Mouse (Mus musculus): ENCODE data around the gene Cbarp. TPM values are rescaled to one million over a fixed set of nuclear protein-coding genes. Genes with fewer than 3 reads are reported as not detected.
A peak's percentile ranks its signal among the peaks of the same experiment; 100 is the strongest.

Gene Cbarp
- total and polyA plus RNA-seq, 2 experiments from 2014 or later: 1.1 to 5.9 TPM

DNA sequence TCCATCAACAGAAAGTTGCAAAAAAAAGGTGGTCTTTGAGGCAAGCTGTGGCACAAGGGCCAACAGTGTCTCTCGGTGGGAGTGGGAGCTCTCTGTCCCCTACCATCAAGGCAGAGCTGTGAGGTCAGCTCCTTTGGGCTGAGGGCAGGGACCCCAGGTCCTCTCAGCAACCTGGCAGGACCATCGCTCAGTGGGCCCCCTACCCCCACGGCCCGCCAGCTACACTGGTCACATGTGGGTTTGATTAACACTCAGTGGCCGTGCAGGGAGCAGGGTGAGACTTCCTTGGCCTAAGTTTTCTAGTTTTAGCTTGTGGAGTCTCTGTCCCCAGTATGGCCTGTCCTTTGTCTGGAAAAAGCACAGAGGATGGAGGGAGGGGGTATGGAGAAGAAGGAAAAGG lies 40.2 kb upstream of the Cbarp start:
- Histone ChIP-seq H3K4me2 (ENCODE audit: low read depth, low read length) (no peak overlapping the region), H3K9ac (replicated peaks; ENCODE audit: low read depth, low read length) (no peak overlapping the region), H3K4me3 (ENCODE audit: low read depth, low read length) (no peak overlapping the region), H3K27me3 (ENCODE audit: control insufficient read depth, insufficient read depth, low read length) (0 out of 2 replicates have a peak, but pooled peaks cover 7% of the 10 kb centered on the region), H3K4me1 (ENCODE audit: control insufficient read depth, insufficient read depth) (no peaks in the 10 kb centered on the region), H3K9me3 (replicated peaks; ENCODE audit: control insufficient read depth, low read length) (no peaks in the 10 kb centered on the region), H3K27ac (ENCODE audit: low read depth) (no peak overlapping the region), H3K36me3 (replicated peaks; ENCODE audit: control insufficient read depth, insufficient read depth, low read length) (no peaks in the 10 kb centered on the region)
- TF ChIP-seq EP300 (IDR thresholded peaks at IDR 0.05; ENCODE audit: low read depth) (no peak), CTCF (IDR thresholded peaks at IDR 0.05; ENCODE audit: low read depth) (no peak)
- DNase-seq (ENCODE audit: low spot score) (no peak), ATAC-seq (ENCODE audit: insufficient read depth, low read depth) (no peak)
- WGBS: 75% methylated on average over 5 of the region's 5 CpGs

DNA sequence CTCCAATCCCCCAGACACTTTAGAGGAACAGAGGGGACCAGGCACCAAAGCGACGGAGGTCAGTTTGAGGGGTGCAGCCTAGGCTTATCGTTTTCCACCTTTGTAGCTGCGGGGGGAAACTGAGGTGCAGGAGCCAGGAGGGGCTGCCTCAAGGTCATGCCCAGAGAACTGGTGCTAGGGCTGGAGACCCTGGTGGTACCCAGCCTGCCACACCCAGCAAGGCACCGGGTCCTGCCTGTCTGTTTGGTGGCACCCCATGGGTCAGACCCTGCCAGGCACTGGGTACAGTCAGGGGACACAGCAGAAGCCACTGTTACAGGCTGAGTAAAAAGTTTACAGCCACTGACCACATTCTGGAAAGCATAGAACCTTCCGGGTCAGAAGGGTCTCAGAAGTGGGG lies 39.7 kb upstream of the Cbarp start:
- Histone ChIP-seq H3K9me3 (replicated peaks; ENCODE audit: control insufficient read depth, low read length) (no peaks in the 10 kb centered on the region), H3K27ac (ENCODE audit: low read depth) (no peak overlapping the region), H3K36me3 (replicated peaks; ENCODE audit: control insufficient read depth, insufficient read depth, low read length) (no peaks in the 10 kb centered on the region), H3K4me3 (ENCODE audit: low read depth, low read length) (no peak overlapping the region), H3K27me3 (ENCODE audit: control insufficient read depth, insufficient read depth, low read length) (0 out of 2 replicates have a peak, but pooled peaks cover 7% of the 10 kb centered on the region), H3K4me1 (ENCODE audit: control insufficient read depth, insufficient read depth) (no peaks in the 10 kb centered on the region), H3K4me2 (ENCODE audit: low read depth, low read length) (peak overlapping the region; percentile 77; the same call in 1 of the 2 replicates), H3K9ac (replicated peaks; ENCODE audit: low read depth, low read length) (no peak overlapping the region)
- ATAC-seq (ENCODE audit: insufficient read depth, low read depth): no peak
- TF ChIP-seq EP300 (IDR thresholded peaks at IDR 0.05; ENCODE audit: low read depth) (no peak), CTCF (IDR thresholded peaks at IDR 0.05; ENCODE audit: low read depth) (no peak)
- WGBS: 56% methylated on average over 6 of the region's 6 CpGs
- DNase-seq (ENCODE audit: low spot score): no peak

DNA sequence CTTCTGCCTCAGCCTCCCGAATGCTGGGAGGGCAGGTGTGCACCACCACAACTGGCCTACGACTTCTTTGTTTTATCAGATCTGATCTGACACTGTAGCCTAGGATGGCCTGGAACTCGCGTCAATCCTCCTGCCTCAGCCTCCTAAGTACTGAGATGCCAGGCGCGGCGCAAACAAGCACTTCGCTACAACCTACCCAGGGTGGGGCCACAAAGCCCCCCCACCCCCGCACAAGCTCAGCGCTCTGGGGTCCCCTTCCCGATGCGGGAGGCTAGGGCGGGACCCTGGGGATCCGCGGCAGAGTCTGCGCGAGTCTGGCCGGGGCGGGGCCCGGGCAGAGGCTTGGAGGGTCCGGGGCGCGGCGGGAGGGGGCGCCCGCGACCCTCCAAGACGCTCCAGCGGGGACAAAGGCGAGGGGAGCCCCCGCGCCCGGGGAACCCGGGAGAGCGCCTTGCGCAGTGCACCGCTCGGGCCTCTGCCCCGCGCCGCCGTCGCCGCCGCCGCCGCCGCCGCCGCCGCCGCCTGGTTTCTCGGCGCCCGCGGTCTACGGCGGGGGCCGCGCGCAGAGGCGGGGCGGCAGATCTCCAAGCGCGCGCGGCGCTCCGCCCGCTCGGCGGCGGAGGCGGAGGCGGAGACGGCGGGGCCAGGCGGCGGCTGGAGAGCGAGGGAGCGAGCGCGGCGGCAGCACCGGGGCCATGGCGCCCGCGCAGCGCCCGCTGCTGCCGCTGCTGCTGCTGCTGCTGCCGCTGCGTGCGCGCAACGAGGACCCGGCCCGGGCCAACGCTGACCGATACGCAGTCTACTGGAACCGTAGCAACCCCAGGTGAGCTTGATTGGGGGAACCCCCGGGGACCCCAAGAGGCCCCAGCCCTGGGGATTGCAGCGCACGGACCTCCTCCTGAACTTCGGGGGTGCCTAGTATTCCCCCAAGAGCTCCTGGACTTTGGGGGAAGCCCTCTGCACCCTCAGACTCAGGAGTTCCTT lies 38.7 kb upstream of the Cbarp start, which contains the start of gene Efna2:
TSS of gene Efna2 (plus strand) at position 415 of the 984 bp plus-strand sequence.
- DNase-seq (ENCODE audit: low spot score): peak; percentile 43
- TF ChIP-seq CTCF (IDR thresholded peaks at IDR 0.05; ENCODE audit: low read depth) (no peak), EP300 (IDR thresholded peaks at IDR 0.05; ENCODE audit: low read depth) (no peak)
- 4% methylated on average over 42 of the region's 106 CpGs for WGBS
- no peaks in the 10 kb centered on the region for H3K36me3 ChIP-seq (replicated peaks; ENCODE audit: control insufficient read depth, insufficient read depth, low read length)
- 0 out of 2 replicates have a peak, but pooled peaks cover 7% of the 10 kb centered on the region for H3K27me3 ChIP-seq (ENCODE audit: control insufficient read depth, insufficient read depth, low read length)
- ATAC-seq (ENCODE audit: insufficient read depth, low read depth): peak; percentile 33
- H3K27ac ChIP-seq (ENCODE audit: low read depth): no peak within 1 kb of the TSS
- H3K9me3 ChIP-seq (replicated peaks; ENCODE audit: control insufficient read depth, low read length): no peaks in the 10 kb centered on the region
- peak within 1 kb of the TSS; percentile 77 for H3K4me2 ChIP-seq (ENCODE audit: low read depth, low read length)
- peak within 1 kb of the TSS; percentile 69 for H3K9ac ChIP-seq (replicated peaks; ENCODE audit: low read depth, low read length)
- H3K4me3 ChIP-seq (ENCODE audit: low read depth, low read length): peak within 1 kb of the TSS; percentile 64
- H3K4me1 ChIP-seq (ENCODE audit: control insufficient read depth, insufficient read depth): no peaks in the 10 kb centered on the region

DNA sequence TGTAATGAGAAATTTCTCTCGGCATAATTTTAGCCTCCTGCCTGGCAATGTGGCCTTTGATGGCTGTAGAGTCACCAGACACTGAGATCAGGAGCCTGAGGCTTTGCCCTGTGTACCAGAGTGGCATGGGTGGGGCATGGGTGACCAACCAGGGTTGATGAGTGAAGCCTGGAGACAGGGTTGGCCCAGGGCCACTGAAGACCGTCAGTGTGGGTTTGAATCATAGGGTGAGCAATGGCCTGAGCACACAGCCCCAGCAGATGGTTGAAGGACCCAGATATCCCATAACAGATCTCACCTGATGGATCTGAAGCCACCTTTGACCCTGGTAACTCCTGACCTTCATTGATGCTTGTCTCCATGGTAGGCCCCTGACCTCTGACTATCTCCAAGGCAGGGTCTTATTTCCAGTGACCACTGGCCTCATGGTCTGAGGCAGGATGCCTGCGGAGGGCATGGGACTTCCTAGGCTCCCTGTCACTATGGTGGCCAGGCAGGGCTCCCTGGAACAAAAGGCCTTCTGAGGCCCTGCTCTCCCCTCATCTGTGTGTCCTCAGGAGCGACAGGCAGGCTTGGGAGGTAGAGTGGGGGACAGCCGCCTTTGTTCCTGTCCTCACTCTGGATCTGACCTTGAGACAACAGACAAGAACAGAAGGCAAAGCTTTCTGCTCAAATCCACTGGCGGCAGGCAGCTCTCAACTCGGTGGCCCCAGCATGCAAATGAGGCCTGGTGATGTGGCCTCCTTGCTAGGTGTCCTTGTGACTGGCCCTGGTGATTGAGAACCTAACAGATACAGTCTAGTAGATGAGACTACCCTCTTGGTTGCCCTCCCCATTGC lies 37.0 kb upstream of the Cbarp start:
- 58% methylated on average over 7 of the region's 7 CpGs for WGBS
- H3K4me2 ChIP-seq (ENCODE audit: low read depth, low read length): no peak overlapping the region
- H3K36me3 ChIP-seq (replicated peaks; ENCODE audit: control insufficient read depth, insufficient read depth, low read length): no peaks in the 10 kb centered on the region
- DNase-seq (ENCODE audit: low spot score) (no peak), ATAC-seq (ENCODE audit: insufficient read depth, low read depth) (no peak)
- no peak overlapping the region for H3K9ac ChIP-seq (replicated peaks; ENCODE audit: low read depth, low read length)
- no peak for TF ChIP-seq CTCF (IDR thresholded peaks at IDR 0.05; ENCODE audit: low read depth)
- no peak for TF ChIP-seq EP300 (IDR thresholded peaks at IDR 0.05; ENCODE audit: low read depth)
- H3K27me3 ChIP-seq (ENCODE audit: control insufficient read depth, insufficient read depth, low read length): 0 out of 2 replicates have a peak, but pooled peaks cover 7% of the 10 kb centered on the region
- no peaks in the 10 kb centered on the region for H3K9me3 ChIP-seq (replicated peaks; ENCODE audit: control insufficient read depth, low read length)
- no peaks in the 10 kb centered on the region for H3K4me1 ChIP-seq (ENCODE audit: control insufficient read depth, insufficient read depth)
- H3K27ac ChIP-seq (ENCODE audit: low read depth): no peak overlapping the region
- no peak overlapping the region for H3K4me3 ChIP-seq (ENCODE audit: low read depth, low read length)

DNA sequence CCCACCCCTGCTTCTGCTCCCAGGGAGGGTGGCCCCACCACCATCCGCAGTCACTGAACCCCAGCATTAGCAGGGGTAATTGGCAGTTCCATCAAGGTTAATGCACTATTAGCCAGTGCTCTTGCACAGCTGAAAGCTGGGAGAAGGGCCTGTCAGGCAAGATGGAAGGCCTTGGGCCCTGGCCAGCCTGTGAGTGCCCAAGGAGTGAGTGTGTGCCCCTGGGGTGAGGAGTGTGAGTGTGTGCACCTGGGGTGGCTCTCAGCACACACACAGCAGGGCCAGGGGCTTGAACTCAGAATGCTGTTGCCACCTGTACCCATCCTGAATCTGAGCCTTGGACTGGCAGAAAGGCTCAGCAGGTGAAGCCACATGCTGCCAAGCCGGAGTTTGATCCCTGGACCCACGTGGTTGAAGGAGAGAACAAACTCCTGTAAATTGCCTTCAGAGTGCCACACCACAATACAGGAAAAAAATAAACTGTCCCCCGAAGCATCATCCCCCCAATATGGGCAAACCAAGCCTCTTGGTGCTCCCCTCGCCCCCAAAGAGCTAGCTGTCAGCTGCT lies 35.7 kb upstream of the Cbarp start:
- DNase-seq (ENCODE audit: low spot score): no peak
- H3K27me3 ChIP-seq (ENCODE audit: control insufficient read depth, insufficient read depth, low read length): 0 out of 2 replicates have a peak, but pooled peaks cover 7% of the 10 kb centered on the region
- TF ChIP-seq EP300 (IDR thresholded peaks at IDR 0.05; ENCODE audit: low read depth) (no peak), CTCF (IDR thresholded peaks at IDR 0.05; ENCODE audit: low read depth) (no peak)
- H3K9ac ChIP-seq (replicated peaks; ENCODE audit: low read depth, low read length): no peak overlapping the region
- H3K4me1 ChIP-seq (ENCODE audit: control insufficient read depth, insufficient read depth): no peaks in the 10 kb centered on the region
- H3K4me3 ChIP-seq (ENCODE audit: low read depth, low read length): no peak overlapping the region
- WGBS: 83% methylated on average over 5 of the region's 5 CpGs
- H3K27ac ChIP-seq (ENCODE audit: low read depth): no peak overlapping the region
- no peaks in the 10 kb centered on the region for H3K9me3 ChIP-seq (replicated peaks; ENCODE audit: control insufficient read depth, low read length)
- no peak for ATAC-seq (ENCODE audit: insufficient read depth, low read depth)
- H3K36me3 ChIP-seq (replicated peaks; ENCODE audit: control insufficient read depth, insufficient read depth, low read length): peaks cover 10% of the 10 kb centered on the region
- H3K4me2 ChIP-seq (ENCODE audit: low read depth, low read length): no peak overlapping the region
